Mouse (Mus musculus) layer of hippocampus, adult 9-10 months (tissue): Measurements from ENCODE around the gene Gm10318.

Source experiments
- DNase-seq: peaks from one replicate; pipeline ENCODE4 v3.0.0; 2022; ENCODE audit warnings: low spot score

Gm10318 gene

DNA sequence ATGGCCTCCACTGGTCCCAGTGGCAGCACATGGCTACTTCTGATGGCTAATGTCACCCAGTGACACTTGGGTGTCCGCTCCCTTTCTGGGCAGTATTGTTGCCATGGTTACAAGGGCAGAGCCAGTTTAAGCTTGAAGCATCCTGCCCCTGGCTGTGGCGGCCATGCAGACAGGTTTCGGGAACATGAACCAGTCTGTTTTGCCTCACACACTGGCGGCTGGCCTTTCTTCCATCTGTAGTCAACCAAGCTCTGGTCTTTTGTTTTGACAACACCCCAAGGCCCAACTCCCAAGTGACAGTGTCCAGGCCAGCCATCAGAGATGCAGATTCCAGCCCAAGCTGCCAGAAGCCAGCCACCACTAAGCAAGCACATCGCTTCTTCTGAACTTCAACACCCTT, 42.9 kb downstream of the Gm10318 start:
- no peak for DNase-seq

DNA sequence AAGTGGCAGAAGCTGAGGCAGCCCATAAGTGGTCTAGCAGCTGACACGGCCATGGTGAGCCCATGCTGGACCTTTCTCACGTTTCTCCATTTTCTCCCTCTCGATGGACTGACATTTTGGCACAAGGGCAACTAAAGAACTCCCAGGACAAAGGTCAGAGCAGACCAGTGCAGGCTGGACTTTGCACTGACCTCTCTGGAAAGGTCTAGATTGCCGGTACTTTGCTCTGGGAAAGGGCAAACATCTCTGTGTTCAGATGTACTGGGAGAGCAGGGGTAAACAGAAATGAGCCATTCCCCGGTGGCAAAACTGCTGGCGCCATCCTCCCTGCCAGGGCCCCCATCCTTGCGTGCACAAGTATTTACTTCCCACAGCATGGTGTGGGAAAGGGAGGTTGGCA, 47.5 kb downstream of the Gm10318 start:
- no peak for DNase-seq

DNA sequence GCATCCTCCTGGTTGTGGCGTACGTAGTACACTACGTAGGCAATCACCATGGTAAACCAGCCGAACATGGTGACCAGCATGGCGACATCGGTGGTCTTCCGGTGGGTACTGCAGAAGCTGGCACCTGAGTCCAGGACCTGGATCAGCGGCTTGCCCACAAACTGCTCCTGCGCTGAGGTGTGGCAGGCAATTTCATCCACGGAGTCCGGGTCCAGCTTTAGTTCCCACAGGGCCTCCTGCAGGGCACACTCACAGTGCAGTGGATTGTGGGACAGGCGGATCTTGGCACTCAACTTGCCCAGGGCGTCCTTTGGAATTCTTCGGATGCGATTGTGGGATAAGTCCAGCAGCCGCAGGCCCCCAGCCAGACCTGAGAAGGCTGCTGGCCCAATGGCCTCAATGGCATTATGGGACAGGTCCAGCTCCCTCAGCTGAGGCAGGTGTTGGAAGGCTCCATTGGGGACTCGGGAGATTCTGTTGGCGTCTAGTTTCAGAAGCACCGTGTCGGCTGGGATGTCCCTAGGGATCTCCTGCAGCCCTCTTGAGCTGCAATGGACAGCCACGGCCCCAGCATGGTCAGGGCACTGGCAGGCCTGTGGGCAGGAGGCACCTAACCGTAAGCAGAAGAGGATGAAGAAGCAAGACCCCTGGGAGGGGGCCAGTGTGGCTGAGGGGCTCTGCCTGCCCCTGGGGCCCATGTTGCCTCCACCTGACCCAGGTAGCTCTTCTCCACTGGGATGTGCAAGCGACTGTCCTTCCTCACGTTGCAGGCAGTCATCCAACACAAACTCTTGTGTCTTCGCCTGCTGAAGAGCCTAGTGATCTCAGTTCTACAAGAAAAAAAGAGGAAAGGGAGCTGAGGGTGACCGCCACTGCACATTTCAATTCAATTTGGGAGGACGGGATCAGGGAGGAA, 48.5 kb downstream of the Gm10318 start:
- no peak for DNase-seq

GRCm38 (mm10) chr10:77901871-77902210, 49.2 kb downstream of the Gm10318 start:
- no peak for DNase-seq

DNA sequence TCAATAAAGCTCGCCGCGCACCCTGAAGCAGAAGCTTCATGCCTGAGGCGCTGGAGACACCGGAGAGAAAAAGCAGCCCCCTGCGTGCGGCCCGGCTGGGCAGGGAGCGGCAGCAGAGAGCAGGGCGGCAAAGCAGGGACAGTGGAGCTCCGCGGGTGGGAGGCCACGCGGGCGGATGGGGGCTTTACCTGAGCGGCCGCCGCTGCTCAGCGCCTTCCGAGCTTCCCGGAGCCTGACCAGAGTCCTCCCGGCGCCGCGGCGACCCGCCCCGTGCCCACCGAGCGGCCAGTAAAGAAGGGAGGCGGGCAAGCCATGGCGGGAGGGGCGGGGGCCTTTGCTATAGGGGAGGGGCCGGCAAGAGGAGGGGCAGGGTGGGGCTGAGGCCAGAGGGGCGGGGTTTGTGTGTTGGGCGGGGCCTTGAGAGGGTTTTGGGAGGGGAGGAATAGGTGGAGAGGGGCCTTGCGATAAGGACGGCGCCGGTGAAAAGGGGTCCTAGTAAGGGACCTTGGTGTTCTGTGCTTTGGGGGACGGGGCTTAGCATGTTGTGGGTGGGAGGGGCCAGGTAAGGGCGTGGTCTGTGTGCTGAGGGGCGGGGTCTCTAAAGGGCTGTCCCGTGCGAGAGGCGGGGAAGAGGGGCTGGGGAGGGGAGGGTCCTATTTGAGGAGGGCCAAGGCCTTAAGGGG, 49.7 kb downstream of the Gm10318 start, which contains the start of gene Lrrc3:
Gene Lrrc3 (minus strand): TSS at position 326 of the 683 bp plus-strand sequence.
- no peak for DNase-seq

- DNase-seq = no peak
Measured at GRCm38 (mm10) chr10:77902894-77903715, 50.4 kb downstream of the Gm10318 start.
